Mouse (Mus musculus) adrenal gland, postnatal 14 days (tissue): ENCODE results near the gene Dlat. TPM values are rescaled to one million over a fixed set of nuclear protein-coding genes. Genes with fewer than 3 reads are reported as not detected.
"Not testable (repeated sequence)": the region's sequence is repeated elsewhere in the genome, so short reads cannot be mapped to it uniquely, and the experiment has no call there.

Experiments used
- DNase-seq: peaks from one replicate; pipeline ENCODE4 v3.0.0; 2021; ENCODE audit warnings: mixed read lengths
- total RNA-seq: library from RNA; stranded (reverse); gene quantifications from 2 replicates; pipeline ENCODE4 v1.2.3, GENCODE M21; 2021

Dlat gene
- total RNA-seq, 1 experiment from 2014 or later, result 252 TPM

DNA sequence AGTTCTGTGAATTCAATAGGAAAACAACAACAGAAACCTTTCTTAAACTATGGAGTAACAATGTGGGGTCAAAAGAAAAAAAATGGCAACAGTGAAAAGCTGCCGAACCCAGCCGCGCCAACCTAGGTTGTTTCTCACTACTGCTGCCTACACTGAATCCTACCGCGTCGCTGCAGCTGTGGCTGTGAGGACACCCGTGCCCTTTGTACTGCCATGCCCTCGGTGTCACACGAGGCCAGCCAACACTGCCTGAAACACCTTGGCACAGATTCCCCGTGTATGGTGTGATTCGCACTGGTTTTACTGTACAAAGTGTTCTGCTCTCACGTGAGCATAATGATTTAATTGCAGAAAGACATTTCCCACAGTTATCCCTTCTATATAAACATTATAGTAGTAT lies 851 bp upstream of the Dlat start:
- DNase-seq, result peak; percentile 74

DNA sequence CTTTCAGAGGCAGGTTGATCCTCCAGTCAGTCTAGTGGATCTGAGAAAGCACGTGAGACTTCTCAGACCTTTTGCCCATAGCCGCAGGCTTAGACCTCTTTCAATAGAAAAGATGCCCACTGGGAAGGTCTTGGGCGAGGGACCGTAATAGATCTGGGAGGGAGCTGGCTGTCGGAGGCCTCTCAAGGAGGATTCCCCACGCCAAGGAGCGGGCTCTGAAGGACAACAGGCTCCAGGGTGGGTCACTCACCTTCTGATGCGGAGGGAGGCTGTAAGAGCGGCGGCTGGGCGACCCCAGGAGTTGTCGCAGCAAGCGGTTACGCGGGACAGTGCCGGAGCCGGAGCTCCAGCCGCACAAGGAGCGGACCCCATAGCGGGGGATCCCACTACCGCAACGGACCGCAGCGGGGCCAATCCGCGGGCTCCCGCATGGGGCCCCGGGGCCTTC lies 615 bp downstream of the Dlat start:
- peak; percentile 42 for DNase-seq

DNA sequence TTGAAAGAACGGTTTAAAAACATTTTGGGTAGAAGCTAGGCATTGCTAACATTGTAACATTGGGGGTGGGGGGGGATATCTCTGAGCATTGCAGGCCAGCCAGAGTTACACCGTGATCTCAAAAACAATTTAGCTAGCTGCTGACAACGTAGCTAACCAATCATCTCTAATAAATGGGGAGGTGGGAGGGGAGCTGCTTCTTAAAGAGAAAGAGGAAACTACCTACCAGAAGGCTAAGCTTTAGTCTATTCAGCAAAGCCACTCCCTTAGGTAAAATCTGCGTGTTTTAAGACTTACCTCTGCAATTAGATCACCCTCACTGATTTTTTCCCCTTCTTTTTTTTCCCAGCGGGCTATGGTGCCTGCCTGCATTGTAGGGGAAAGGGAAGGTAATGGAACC lies 1.2 kb downstream of the Dlat start:
- DNase-seq, result no peak

GRCm38 (mm10) chr9:50650503-50650902 lies 9.1 kb downstream of the Dlat start:
- DNase-seq, result no peak

- DNase-seq, result no peak
Measured at GRCm38 (mm10) chr9:50646826-50647370, 12.7 kb downstream of the Dlat start.

- no peak for DNase-seq
Measured at GRCm38 (mm10) chr9:50634270-50634669, 25.3 kb downstream of the Dlat start.

- DNase-seq, result no peak
Measured at GRCm38 (mm10) chr9:50633059-50633458, 26.5 kb downstream of the Dlat start.

DNA sequence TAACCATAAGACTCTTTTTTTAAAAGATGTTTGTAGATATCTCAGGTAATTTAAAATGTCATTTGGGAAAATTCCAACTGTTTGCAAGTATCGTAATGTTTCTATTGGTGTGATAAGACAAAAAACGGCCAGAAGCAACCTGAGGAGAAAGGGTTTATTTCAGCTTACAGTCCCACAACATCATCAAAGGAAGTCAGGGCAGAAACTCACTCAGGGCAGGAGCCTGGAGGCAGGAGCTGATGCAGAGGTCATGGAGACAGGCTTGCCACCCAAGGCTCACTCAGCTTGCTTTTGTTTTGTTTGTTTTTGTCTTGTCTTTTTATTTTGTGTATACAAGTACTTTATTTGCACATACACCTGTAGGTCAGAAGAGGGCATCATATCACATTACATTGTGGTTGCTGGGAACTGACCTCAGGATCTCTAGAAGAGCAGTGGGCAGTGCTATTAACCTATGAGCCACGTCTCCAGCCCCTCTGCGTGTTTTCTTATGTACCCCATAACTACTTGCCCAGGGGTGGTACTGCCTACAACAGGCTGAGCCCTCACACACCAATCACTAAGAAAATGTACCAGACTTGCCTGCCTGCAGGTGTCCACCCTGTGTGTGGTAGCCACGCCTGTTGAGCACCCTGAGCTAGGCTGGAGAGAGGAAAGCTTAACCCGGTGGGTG lies 27.4 kb downstream of the Dlat start:
- no peak for DNase-seq

DNA sequence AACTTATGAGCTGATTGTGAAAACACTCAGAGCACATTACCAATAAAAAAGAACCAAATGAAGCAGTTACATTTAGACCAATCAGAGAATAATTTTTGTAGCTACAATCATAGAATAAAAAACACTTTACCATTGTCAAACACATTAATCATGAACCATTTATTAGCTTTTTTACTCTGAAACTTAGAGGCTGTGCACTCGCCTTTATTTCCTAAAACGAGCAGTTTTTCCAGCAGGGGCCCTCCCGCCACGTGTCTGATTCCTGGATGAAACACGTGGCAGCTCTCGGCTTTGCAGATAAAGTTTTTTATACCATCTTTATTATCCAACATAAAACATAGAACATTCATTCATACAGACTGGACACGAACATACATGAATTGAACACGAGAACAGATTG lies 28.7 kb downstream of the Dlat start:
- not testable (repeated sequence) for DNase-seq

GRCm38 (mm10) chr9:50617794-50618330 lies 41.7 kb downstream of the Dlat start:
- DNase-seq, result no peak

- DNase-seq, result peak; percentile 92
Measured at GRCm38 (mm10) chr9:50616766-50617603, 42.6 kb downstream of the Dlat start, which contains the start of the genes Pih1d2 and Nkapd1. Gene Pih1d2 (plus strand): TSS chr9:50617321. Gene Nkapd1 (minus strand): TSS chr9:50617464.

- DNase-seq, result no peak
Measured at GRCm38 (mm10) chr9:50616161-50616560, 43.4 kb downstream of the Dlat start.

DNA sequence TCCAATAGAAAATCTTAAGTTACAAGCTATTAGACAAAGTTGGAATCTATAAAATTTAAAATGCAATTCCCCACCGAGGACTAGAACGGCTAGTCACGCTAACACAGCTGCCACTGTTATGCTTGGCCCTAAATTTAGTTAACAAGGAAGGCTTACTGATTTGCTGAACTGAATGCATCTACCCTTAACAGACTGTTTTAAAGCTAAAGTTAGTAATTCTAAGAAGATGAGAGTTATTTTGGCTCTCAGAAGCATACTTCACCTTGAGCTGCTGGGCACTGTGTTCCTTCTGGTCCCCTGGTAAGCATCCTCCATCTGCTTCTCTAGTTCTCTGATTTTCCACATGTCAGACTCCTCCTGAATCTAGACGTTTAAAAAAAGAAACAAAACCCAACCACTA lies 47.5 kb downstream of the Dlat start:
- no peak for DNase-seq

GRCm38 (mm10) chr9:50604338-50604737 lies 55.2 kb downstream of the Dlat start:
- no peak for DNase-seq

GRCm38 (mm10) chr9:50603998-50604324 lies 55.6 kb downstream of the Dlat start:
- DNase-seq, result no peak

DNA sequence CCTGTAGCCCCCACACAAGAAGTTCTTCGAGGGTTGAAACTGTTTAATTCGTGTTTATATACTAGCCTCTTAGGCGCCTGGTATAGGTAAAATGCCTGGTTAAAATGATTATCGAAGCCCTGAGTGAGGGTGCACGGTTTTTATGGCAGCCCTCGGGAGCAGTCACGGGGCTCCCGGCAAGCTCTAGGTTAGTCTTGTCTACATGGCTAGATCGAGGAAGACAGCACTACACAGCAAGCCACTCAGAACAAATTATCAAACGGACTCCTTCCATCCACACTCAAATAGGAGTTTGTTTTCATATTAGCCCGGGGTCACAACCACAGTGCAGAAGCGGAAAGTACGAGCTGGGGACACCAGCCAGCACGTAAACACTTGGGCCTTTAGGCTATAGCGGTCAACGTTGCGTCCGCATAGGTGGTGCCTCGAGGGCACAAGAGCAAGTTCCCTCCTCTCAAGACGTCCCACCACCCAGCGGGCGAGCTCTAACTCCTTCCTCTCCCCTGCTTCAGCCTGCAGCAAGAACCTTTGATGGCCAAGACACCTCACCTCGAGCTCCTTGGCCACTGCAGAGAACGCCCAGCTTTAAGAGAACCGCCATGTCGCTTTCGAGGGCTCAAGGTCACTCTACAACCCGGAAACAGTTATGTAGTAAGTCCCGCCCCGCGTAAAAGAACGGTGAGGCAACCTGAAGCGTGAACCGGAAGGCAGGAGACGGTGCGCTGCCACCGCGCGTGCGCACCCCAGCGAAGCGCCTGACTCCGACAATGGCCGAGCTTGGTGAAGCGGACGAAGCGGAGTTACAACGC lies 56.2 kb downstream of the Dlat start, which contains the start of the genes Sdhd and Timm8b:
Gene Sdhd, minus strand, starts transcription at position 624 of the 809 bp plus-strand sequence.
Gene Timm8b, plus strand, starts transcription at position 722 of the 809 bp plus-strand sequence.
- DNase-seq, result peak; percentile 96

DNA sequence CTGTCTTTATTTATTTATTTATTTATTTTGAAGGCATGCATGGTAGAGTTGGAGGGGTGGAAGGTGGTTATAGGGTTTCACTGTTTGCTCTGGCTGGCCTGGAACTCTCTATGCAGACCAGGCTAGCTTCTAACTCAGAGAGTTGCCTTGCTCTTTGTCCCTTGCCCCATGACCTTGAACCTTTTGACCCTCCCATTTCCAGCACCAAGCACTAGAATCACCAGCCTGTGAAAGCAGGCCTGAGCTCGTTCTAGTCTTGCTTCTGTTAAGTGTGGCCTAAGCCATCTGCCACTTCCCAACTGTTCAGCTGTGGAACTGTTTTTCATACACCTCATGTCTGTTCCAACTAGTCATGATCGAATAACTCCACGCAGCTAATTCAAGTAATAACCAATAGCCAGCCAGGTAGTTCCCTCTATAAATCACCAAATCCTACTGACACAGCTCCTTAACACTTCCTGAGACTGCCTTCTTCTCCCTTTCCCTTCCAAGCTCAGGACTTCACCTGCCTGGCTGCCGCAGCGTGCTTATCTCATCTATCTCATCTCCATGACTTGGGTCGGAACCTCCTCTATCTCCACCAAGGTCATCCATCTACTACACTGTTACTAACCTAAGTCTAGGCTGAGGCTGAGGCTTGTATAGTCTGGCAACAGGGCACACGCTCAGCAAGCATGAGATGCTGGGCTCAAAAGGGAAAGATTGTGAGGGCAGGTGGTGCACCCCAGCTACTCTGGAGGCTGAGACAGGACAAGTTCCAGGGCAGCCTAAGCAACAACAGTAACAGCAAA lies 57.3 kb downstream of the Dlat start:
- DNase-seq, result no peak

DNA sequence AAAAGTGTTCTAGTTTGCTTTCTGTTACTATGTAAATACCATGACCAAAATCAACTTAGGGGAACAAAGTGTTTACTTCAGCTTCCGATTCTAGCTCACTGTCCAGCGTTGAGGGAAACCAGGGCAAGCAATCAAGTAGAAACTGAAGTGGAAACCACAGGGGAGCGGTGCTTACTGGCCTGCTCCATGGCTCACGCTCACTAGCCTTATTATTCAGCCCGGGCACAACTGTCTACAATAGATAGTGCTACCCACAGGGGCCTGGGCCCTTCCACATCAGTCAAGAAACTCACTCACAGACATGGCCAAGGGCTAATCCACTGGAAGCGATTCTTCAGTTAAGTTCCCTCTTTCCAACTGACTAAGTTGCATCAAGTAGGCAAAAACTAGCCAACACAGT lies 58.0 kb downstream of the Dlat start:
- no peak for DNase-seq

DNA sequence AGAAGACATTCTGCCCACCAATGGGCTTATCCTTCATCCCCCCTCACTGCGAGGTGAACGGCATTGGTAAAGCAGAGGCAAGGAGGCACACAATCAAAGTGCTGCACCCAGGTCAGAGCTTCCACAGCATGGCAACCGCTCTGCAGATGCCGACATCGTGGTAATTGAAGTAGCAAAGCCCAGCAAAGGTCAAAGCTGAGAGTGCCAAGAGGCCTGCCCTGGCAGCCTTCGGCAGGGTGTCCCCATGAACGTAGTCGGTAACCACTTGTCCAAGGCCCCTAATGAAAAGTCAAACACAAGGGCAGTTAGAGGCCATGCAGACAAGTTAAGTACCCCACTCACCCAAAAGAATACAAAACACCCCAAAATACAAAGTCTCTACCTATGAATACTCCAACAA lies 62.6 kb downstream of the Dlat start:
- no peak for DNase-seq

GRCm38 (mm10) chr9:50594794-50595417 lies 64.7 kb downstream of the Dlat start:
- DNase-seq, result no peak

- peak; percentile 63 for DNase-seq
Measured at GRCm38 (mm10) chr9:50593544-50593943, 66.0 kb downstream of the Dlat start.
